Mouse (Mus musculus): Measurements from ENCODE around the gene Guk1.
A peak's percentile ranks its signal among the peaks of the same experiment; 100 is the strongest.

Gene Guk1

DNA sequence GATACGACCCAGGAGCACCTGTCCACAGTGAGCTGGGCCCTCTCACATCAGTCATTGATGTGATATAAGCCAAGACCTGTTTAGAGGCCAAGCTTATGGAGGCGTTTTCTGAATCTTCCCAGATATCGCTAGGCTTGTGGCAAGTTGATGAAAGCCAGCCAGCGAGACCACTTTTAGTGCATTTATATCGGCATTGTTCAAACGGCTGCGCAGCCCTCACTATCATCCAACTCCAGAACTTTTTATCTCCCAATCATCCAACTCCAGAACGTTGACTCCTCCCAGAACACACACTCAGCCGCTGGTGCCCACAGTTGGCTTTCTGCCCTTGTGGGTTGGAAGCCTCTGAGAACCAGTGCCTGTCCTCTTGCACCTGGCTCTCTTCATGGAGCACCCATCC is 27.6 kb downstream of the Guk1 start:
- DNase-seq (ENCODE audit: low read depth in 2 of 2, low spot score in 2 of 2), result no peak

DNA sequence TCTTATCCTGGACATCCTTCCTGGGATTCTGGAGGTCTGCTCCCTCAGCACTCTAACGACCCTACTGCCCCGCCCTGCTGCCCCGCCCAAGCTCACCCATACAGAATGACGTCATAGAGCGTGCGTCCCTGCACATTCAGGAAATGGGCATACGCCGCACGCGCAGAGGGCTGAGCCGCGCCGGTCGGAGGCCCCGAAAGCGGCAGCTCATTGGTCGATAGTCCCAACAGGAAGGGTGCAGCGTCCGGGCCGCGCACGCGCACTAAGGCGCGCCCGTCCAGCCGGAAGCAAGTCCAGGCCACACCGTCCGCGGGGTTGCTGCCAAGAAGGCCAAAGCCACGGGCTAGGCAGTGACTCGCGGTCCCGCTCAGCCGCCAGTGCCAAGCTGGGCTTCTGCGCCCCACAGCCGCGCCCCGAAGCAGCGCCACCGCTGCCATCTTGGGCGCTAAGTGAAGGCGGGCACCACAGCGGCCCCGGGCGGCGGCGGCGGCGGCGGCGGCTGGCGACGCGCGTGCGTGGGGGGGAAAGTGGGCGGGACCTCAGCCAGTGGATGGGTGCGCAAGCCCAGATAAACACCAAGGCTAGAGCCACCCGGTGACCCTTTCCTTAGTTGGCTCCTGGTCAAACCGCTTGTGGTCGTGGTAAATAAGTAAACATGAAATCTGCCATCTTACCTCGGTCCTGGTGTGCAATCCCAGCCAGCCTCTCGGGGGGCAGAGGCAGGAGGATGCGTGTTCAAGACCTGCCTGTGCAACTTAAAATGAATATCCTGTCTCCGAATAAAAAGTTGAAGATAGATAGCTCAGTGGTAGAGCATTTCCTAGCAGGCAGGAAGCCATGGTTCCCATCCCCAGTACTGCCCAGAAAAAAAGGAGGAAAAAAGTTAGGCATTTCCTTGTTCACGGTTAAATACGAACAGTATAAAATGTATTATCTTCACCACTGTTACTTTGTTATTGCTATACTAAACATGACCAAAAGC is 28.5 kb downstream of the Guk1 start, which contains the start of gene Iba57:
Gene Iba57 (minus strand): TSS at position 485 of the 982 bp plus-strand sequence.
- DNase-seq (ENCODE audit: low read depth in 2 of 2, low spot score in 2 of 2), result peak; percentile 92

DNA sequence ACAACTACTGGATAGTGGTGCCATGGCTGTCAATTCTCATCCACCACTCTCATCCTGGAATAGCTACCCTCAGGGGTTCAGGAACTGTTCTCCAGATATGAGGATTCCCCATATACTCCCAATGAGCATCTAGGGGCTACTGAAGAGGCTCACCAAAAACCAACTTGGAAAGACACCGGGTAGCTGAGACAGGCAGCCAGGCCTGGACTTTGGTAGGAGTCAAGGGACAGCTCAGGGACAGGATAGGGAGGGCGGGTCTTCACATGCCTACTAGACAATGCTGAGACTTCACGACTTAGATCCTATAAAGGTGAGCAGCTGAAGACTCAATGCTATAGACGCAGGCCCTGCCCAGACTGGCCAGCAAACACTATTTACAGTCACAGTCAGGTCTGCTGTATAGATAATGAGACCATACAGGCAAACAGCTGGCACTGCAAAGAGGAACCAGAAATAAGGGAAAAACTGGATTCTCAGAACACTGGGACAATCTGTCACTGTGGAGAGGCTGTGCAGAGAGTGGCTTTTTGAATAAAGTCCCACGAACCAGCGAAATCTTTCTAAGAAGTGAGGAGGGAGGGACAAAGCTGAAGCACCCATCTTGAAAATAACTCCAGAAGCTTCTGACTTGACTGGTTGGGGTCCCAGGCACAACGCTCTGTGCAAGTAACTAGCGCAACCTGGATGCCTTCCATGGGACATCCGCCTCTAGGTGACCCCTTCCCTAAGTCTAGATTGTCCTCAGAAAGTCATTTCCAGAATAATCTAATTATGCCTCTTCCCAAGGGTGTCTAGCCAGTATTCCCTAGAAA is 29.4 kb downstream of the Guk1 start:
- DNase-seq (ENCODE audit: low read depth in 2 of 2, low spot score in 2 of 2), result no peak

DNA sequence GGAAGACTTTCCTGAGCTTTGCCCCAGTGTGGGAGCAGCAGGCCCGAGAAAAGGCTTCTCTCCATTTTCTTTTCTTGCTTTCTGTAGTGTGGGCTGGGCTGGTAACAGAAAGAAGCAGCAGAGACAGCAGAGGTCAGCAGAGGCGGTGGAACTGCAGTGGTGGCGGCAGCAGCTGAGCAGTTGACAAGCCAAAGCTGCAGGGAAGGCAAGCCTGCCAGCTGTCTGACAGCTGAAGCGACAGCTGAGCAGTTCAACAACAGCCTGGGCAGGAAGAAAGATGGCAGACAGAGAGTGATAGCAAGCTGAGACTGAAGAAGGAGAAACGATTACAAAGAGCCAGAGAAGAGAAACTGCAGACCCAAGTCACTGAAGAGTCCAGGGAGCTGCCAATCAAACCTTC is 30.6 kb downstream of the Guk1 start:
- no peak for DNase-seq (ENCODE audit: low read depth in 2 of 2, low spot score in 2 of 2)

DNA sequence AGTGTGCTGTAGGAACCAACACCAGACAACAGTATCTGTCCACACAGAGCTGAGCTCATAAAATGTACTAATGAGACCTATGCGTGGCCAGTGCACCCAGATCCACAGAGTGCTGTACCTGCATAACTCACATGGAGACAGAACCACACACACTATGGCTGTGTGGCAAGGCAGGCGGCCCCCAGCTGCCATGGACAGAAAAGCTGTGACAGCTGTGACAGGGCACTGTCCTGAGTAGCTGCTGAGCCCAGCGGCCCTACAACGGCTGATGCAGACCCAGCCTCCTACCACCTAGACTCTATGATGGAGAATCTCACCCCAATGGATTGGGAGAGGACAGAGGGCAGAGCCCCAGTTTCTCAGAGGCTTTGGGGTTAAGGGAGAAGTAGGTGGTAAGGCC is 32.5 kb downstream of the Guk1 start:
- no peak for DNase-seq (ENCODE audit: low read depth in 2 of 2, low spot score in 2 of 2)

DNA sequence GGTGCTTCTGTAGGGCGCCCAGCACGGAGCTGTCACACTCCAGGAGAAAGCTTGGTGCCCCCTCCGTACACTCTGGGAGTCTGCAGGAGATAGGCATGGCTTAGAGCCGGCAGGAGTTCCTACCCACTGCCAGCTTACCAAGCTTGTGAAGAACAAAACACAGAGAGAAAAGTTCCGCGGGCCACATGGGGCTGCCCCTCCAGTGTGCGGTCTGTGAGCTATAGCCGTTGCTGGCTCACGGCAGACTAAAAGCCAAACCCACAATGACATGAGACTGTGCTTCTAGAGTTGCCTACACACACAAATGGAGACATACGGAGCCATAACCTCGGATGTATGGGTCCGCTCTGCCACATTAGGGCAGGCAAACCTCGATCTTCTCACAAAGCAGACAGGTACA is 32.9 kb downstream of the Guk1 start:
- no peak for DNase-seq (ENCODE audit: low read depth in 2 of 2, low spot score in 2 of 2)

DNA sequence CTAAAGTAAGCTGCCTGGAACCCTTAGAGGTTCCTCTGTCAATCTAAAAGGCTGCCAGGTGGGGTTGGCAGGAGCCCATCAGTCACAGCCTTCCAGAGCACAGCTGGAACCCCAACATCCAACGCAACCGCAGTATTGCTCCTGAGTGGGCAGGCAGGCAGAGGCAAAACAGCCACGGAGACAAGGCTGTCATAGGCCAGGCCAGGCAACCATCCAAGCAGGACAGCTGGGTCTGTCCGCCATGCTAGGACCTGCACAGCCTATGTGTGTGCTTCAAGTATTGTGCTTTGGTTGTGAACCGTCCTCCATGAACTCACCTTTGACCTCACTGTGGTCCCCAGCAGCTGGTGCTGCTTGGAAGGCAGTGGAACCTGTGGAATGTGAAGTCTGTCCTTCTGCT is 36.1 kb downstream of the Guk1 start:
- no peak for DNase-seq (ENCODE audit: low read depth in 2 of 2, low spot score in 2 of 2)

DNA sequence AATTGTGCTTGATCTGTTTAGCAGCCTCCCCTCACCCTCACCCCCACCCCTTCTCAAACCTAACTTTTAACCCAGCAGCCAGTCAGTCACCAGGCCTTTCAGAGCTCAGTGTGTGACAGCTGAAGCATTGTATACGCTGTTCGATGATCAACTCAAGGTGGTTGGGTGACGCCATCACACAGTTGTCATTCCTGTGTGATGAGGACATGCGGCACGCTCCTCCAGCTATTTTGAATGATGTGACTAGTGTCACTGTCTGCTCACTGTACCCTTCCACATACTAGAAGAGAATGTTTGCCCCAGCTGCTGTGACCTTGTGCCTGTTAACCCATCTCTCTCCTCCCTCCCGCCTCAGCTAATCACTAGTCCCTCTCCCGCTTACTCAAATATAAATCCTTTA is 37.8 kb downstream of the Guk1 start:
- no peak for DNase-seq (ENCODE audit: low read depth in 2 of 2, low spot score in 2 of 2)

DNA sequence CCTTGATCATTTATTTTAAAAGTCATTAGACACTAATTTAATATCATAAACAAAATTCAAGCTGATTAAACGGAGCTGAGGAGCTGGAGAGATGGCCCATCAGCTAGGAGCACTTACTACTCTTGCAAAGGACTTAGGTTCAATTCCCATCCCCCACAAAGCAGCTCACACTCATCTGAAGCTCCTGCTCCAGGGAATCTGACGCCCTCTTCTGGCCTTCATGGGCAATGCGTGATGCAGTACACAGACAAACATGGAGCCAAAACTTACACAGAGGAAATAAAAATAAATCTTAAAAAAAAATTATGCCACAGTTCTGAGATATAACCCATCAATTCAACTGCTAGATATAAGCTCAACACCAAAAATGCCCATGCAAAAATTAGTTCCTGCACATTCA is 40.3 kb downstream of the Guk1 start:
- no peak for DNase-seq (ENCODE audit: low read depth in 2 of 2, low spot score in 2 of 2)

DNA sequence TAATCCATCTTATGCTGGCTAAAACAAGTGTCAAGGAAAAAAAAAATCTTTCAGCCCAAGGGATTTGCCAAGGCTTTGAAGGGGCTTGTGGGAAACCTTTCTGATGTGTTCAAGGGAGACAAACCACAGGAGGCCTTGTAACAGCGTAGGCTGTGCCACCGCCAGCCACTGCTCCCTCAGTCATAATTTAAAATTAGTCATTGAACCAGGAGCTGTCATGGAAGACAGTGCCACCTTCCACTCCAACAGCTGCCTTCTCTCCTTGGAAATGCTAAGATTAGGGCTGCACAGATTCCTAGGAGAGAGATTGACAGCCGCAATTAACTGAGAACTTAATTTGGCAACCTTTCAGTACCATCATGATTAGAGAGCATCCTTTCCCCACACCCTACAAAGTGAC is 42.7 kb downstream of the Guk1 start:
- no peak for DNase-seq (ENCODE audit: low read depth in 2 of 2, low spot score in 2 of 2)

DNA sequence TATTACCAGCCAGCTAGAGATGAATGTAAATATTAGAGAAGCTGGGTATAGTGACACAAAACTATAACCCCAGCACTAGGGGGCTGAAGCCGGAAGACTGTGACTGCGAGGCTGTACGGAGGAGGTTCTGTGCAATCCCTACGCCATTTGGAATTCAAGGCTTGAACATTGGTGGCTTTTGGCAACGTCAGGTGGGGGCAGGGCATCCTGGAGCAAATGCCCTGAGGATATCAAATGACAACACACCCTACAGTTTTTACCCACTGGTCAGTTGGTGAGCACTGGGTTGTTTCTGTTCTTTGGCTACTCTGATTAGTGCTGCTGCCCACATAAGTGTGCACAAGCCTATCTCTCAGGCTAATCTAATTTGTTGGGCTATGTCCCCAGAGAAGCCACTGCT is 49.0 kb downstream of the Guk1 start:
- no peak for DNase-seq (ENCODE audit: low read depth in 2 of 2, low spot score in 2 of 2)

DNA sequence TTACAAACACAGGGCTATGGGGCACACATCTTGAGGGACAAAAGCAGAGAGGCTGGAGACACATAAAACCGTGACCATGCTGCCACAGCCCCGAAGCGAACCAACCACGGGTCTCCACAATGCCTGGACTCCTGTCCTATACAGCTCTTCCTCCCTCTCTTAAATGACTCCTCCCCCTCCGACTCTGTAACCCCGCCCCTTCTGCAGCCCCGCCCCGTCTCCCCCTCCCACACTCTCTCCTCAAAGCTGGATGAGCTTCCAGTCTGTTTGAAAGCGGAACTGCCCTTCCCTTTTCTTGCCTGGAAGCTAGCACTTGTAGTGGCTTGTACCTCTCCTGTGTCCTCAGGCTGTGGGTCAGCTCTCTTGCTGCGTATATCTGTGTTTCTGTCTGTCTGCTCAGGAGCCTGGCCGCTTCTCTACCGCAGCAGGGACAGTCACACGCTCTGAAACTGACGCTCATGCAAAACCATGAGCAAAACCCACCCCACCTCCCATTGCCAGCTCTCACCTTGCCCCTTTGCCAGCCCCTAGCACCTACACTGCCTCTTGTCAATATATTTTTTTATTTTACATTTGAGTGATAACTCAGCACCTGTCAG is 50.1 kb downstream of the Guk1 start:
- no peak for DNase-seq (ENCODE audit: low read depth in 2 of 2, low spot score in 2 of 2)

DNA sequence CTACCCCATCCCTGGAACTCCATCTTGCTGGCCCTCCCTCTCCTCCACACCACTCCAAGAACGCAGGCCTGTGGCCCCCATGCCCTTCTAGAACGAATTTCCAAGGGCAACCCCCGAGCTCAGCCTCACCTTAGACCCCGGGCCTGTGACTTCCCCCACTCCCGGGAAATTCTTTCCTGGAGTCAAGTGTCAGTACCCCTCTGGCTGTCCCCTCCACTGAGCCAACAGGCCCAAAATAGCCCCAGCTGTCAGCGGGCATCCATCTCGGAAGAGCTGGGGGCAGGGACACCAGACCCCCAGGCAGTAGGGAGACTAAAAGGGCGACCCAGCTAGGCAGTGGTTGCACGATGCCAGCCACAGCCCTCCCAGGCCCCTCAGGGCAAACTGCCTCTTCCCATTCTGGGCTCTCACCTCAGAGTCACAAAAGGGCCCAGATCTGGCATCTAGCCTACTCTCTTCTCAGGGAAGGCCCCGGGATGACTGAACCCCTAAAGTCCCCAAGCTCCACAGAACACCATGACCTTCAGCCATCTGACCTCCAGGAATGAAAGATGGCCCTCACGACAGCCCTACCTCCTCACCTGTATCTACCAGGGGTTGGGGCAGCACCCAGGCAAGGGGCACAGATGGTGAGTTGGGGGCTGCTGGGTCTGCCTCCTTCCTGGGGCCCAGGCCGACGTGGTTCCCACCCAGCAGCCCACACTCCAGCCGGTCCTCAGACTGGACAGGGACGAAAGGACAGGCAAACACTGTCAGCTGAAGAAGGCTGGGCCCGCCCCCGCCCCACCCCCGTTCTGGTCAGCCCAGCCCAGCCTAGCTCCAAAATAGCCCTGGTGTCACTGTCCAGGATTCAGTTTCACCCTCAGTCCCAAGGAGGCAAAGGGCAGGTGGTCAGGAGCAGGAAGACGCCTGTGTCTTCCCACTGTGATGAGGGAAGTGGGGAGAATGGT is 53.2 kb downstream of the Guk1 start:
- no peak for DNase-seq (ENCODE audit: low read depth in 2 of 2, low spot score in 2 of 2)

DNA sequence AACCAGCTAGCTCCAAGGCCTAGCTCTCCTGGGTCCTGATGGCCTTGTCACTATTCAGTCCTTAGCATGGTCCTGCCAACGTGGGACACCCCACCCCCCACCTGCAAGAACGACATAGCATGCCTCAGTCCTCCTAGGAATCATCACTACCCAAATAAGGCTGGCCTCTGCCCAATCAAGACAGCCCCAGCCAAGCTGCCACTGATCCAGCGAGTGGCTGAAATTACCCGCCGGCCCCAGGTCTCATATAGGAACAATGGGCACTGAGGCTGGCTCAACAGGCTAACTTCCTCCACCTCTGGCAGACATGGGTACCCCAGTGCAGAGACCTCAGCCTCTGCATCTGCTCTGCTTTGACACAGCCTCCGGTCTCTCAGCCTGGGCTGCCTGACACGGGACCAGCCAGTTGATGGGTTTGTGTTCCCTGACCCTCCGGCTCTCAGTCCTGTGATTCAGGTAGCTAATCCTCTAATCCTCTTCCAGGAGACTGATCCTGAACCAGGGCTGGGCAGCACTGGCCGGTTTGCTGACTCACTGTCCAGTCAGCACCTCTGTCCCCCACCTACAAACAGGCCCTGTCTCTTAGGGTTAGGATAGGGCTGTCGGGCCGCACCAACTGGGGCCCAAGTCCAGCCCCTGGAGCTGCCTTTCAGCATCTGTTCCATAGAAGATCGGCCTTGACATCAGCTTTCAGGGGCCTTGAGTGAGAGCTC is 54.9 kb downstream of the Guk1 start:
- DNase-seq (ENCODE audit: low read depth in 2 of 2, low spot score in 2 of 2), result no peak

DNA sequence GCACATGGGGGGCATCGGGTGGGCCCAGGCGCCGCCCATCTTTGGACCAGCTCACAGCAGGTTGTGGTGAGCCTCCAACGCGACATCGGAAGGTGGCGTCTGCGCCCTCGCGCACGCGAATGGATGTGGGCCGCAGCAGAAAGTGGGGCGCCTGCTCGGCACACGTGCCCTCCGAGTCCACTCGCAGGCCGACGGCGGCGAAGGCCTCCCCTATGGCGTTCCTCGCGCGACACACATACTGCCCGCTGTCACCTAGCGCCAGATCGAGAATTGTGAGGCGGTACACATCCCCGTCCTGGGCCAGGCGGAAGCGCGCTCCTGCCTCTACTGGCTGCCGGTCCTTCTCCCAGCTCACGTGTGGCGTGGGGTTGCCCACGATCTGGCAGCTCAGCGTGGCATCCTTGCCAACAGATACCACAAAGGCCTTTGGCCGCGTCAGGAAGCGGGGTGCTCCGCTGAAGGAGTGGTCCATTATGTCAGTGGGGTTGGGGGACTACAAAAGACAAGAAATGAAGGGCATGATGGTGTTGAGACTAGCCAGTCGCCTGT is 56.0 kb downstream of the Guk1 start, which contains the start of gene Obscn:
Gene Obscn (minus strand): TSS at position 499 of the 549 bp plus-strand sequence.
- DNase-seq (ENCODE audit: low read depth in 2 of 2, low spot score in 2 of 2), result no peak

DNA sequence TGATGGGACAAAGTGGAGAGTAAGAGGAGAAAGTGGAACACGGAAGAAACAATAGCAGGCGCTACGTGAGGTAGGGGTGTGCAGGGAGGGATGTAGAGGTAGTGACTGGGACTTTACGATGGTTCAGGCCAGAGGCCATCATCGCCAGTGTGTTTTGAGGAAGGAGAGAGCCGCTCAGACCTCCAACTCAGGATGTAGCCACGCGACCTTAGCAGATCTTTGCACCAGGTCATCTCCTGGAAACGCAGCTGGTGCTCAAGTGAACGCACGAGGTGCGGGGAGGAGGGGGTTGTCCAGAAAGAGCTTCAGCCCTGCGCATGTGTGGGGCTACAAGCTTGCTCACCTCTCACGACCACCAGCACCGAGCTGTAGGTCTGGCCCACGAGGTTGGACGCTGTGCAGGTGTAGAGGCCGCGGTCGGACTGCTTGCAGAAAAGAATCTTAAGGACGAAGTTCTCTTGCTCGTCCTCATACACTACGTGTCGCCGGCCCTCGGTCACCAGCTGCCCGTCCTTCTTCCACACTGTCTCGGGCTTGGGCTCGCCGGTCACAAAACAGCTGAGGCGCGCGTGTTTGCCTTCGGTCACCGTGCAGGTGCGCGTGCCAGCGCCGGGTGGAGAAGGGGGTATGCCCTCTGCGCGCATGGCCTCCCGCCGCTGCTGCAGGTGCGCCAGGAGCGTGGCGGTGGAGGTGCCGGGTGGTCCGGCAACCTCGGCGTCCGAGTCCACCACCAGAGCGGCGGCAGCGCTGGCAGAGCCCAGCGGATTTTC is 56.8 kb downstream of the Guk1 start:
- no peak for DNase-seq (ENCODE audit: low read depth in 2 of 2, low spot score in 2 of 2)

DNA sequence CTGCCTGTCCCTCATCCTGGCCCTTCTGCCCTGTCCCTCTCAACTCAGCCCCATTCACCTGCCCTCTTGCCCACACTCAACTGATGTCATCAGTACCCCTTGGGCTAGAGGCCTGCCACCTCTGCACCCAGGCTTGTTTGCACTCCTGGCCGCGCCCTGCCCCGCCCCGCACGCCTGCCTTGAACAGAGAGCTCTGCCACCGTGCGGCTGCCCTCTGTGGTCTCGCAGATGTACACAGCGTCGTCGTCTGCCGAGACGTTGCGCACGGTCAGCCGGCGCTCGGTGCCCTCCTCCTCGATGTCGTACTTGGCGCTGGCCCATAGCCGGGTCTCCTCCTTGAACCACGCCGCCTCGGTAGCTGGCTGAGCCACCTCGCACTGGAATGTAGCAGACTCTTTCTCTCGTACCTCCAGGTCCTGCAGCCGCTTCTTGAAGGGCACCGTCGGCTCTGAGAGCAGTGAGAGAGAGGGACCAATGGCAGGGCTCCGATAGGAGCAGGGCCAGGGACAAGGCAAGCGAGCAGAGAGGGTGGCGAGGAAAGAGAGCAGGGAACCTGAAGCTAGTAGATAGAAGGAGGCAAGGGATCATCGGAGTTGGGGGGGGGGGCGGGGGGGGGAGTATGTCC is 57.5 kb downstream of the Guk1 start:
- no peak for DNase-seq (ENCODE audit: low read depth in 2 of 2, low spot score in 2 of 2)

All from CD8-positive naive resting alpha-beta T cell, adult 2 months (primary cell).